Mouse (Mus musculus): ENCODE data around the gene Gm42906. TPM values are rescaled to one million over a fixed set of nuclear protein-coding genes. Genes with fewer than 3 reads are reported as not detected.

Gm42906 gene
- polyA plus RNA-seq, 1 experiment from 2014 or later = not detected

DNA sequence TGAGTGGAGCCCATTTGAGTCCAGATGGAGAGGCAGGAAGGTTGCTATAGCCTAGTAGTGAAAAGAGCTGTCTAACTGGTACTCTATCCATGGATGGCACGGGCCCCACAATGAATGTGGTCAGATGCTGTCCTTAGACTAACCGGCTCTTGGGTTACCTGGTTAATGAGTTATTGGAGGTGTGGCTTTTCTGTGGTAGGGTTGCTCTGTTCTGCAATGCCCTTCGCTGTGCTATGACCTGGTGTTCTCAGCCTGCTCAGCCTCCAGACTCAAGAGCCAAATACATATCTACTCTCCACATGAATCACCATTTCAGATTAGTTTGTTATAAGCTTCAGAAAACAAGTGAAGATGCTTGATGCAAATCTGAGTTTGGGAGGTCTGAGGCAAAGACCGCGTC lies 385.1 kb downstream of the Gm42906 start:
- H3K9ac ChIP-seq (ENCODE audit: low read depth, low read length) = no peak overlapping the region
- no peaks in the 10 kb centered on the region for H3K4me1 ChIP-seq (replicated peaks; ENCODE audit: control insufficient read depth, insufficient read depth, low read length)
- H3K27ac ChIP-seq (ENCODE audit: low read depth, low read length) = no peak overlapping the region
- H3K36me3 ChIP-seq (ENCODE audit: control insufficient read depth, insufficient read depth) = peaks cover 47% of the 10 kb centered on the region
- H3K4me3 ChIP-seq (ENCODE audit: low read depth, low read length) = no peak overlapping the region
- 69% methylated on average over 5 of the region's 5 CpGs for WGBS
- H3K4me2 ChIP-seq (replicated peaks; ENCODE audit: low read depth) = no peak overlapping the region
- no peaks in the 10 kb centered on the region for H3K27me3 ChIP-seq (replicated peaks; ENCODE audit: control insufficient read depth, insufficient read depth, low read length)
- H3K9me3 ChIP-seq (ENCODE audit: control insufficient read depth) = no peaks in the 10 kb centered on the region
- no peak for TF ChIP-seq CTCF (IDR thresholded peaks at IDR 0.05; ENCODE audit: low read depth)
- peak; percentile 70 for ATAC-seq

- Histone ChIP-seq H3K9ac (ENCODE audit: low read depth, low read length) (no peak overlapping the region), H3K4me3 (ENCODE audit: low read depth, low read length) (no peak overlapping the region), H3K4me2 (replicated peaks; ENCODE audit: low read depth) (no peak overlapping the region), H3K4me1 (replicated peaks; ENCODE audit: control insufficient read depth, insufficient read depth, low read length) (no peaks in the 10 kb centered on the region), H3K27me3 (replicated peaks; ENCODE audit: control insufficient read depth, insufficient read depth, low read length) (no peaks in the 10 kb centered on the region), H3K36me3 (ENCODE audit: control insufficient read depth, insufficient read depth) (peaks cover 27% of the 10 kb centered on the region), H3K9me3 (ENCODE audit: control insufficient read depth) (no peaks in the 10 kb centered on the region), H3K27ac (ENCODE audit: low read depth, low read length) (no peak overlapping the region)
- no peak for ATAC-seq
- 90% methylated on average over 7 of the region's 7 CpGs for WGBS
- TF ChIP-seq CTCF (IDR thresholded peaks at IDR 0.05; ENCODE audit: low read depth) = no peak
These were observed 390.1 kb downstream of the Gm42906 start for GRCm38 (mm10) chr5:151037871-151038270.

- H3K4me1 ChIP-seq (replicated peaks; ENCODE audit: control insufficient read depth, insufficient read depth, low read length) = no peaks in the 10 kb centered on the region
- TF ChIP-seq CTCF (IDR thresholded peaks at IDR 0.05; ENCODE audit: low read depth) = no peak
- H3K36me3 ChIP-seq (ENCODE audit: control insufficient read depth, insufficient read depth) = peaks cover 15% of the 10 kb centered on the region; the same call in 1 of the 2 replicates
- no peaks in the 10 kb centered on the region for H3K9me3 ChIP-seq (ENCODE audit: control insufficient read depth)
- no peak overlapping the region for H3K4me2 ChIP-seq (replicated peaks; ENCODE audit: low read depth)
- H3K27me3 ChIP-seq (replicated peaks; ENCODE audit: control insufficient read depth, insufficient read depth, low read length) = no peaks in the 10 kb centered on the region
- WGBS = 61% methylated on average over 9 of the region's 9 CpGs
- H3K27ac ChIP-seq (ENCODE audit: low read depth, low read length) = no peak overlapping the region
- no peak for ATAC-seq
- no peak overlapping the region for H3K4me3 ChIP-seq (ENCODE audit: low read depth, low read length)
- H3K9ac ChIP-seq (ENCODE audit: low read depth, low read length) = no peak overlapping the region
These were observed 393.0 kb downstream of the Gm42906 start for GRCm38 (mm10) chr5:151034715-151035512.

DNA sequence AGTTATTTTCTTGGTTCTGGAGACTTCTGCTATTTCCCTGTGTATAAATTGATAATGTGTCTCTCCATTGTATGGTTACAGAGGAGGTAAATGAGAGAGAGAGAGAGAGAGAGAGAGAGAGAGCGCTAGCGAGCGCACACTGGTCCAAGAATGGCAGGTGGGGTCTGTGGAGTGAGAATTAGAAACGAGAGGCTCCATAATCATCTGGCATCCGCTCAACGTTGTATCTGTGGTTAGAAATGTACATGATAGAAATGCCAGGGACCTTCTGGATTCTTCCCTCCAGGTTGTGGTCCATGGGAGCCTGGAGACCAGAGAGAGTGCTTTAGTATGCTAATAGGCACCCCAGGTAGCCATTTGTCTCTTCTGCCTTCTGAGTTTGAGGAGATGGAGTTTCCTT lies 399.1 kb downstream of the Gm42906 start:
- Histone ChIP-seq H3K9ac (ENCODE audit: low read depth, low read length) (no peak overlapping the region), H3K36me3 (ENCODE audit: control insufficient read depth, insufficient read depth) (no peaks in the 10 kb centered on the region), H3K4me2 (replicated peaks; ENCODE audit: low read depth) (no peak overlapping the region), H3K4me1 (replicated peaks; ENCODE audit: control insufficient read depth, insufficient read depth, low read length) (no peaks in the 10 kb centered on the region), H3K4me3 (ENCODE audit: low read depth, low read length) (no peak overlapping the region), H3K27ac (ENCODE audit: low read depth, low read length) (no peak overlapping the region), H3K27me3 (replicated peaks; ENCODE audit: control insufficient read depth, insufficient read depth, low read length) (no peaks in the 10 kb centered on the region), H3K9me3 (ENCODE audit: control insufficient read depth) (no peaks in the 10 kb centered on the region)
- TF ChIP-seq CTCF (IDR thresholded peaks at IDR 0.05; ENCODE audit: low read depth) = no peak
- ATAC-seq = no peak
- WGBS = 70% methylated on average over 6 of the region's 6 CpGs

GRCm38 (mm10) chr5:151027171-151027570 lies 400.8 kb downstream of the Gm42906 start:
- H3K36me3 ChIP-seq (ENCODE audit: control insufficient read depth, insufficient read depth) = no peaks in the 10 kb centered on the region
- WGBS = 77% methylated on average over 7 of the region's 7 CpGs
- no peak overlapping the region for H3K4me2 ChIP-seq (replicated peaks; ENCODE audit: low read depth)
- H3K27ac ChIP-seq (ENCODE audit: low read depth, low read length) = no peak overlapping the region
- H3K9ac ChIP-seq (ENCODE audit: low read depth, low read length) = no peak overlapping the region
- H3K27me3 ChIP-seq (replicated peaks; ENCODE audit: control insufficient read depth, insufficient read depth, low read length) = no peaks in the 10 kb centered on the region
- no peak for TF ChIP-seq CTCF (IDR thresholded peaks at IDR 0.05; ENCODE audit: low read depth)
- ATAC-seq = no peak
- H3K4me1 ChIP-seq (replicated peaks; ENCODE audit: control insufficient read depth, insufficient read depth, low read length) = no peaks in the 10 kb centered on the region
- H3K4me3 ChIP-seq (ENCODE audit: low read depth, low read length) = no peak overlapping the region
- H3K9me3 ChIP-seq (ENCODE audit: control insufficient read depth) = no peaks in the 10 kb centered on the region

DNA sequence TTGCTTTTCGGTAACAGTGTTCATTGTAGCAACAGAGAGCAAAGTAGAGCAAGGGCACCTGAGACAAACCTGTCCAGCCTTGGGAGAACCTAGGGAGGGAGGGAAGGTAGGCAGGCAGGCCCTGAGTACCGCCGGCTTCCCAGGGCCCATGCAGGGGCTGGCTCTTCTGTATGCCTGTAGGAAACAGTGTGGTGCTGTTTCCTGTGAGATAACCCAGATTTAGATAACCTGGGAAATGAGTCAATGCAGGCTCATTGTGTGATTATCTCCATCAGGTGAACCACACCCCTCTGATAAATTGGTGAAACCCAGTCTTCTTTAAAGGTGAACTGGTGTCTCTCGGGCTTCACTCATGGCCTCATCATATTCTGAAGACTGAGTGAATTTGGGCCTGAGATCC lies 401.9 kb downstream of the Gm42906 start:
- no peak for ATAC-seq

More for the DNA sequence above, 401.9 kb downstream of the Gm42906 start:
- Histone ChIP-seq H3K27me3 (replicated peaks; ENCODE audit: control insufficient read depth, insufficient read depth, low read length) (no peaks in the 10 kb centered on the region), H3K27ac (ENCODE audit: low read depth, low read length) (no peak overlapping the region), H3K4me2 (replicated peaks; ENCODE audit: low read depth) (no peak overlapping the region), H3K4me3 (ENCODE audit: low read depth, low read length) (no peak overlapping the region), H3K9ac (ENCODE audit: low read depth, low read length) (no peak overlapping the region), H3K9me3 (ENCODE audit: control insufficient read depth) (no peaks in the 10 kb centered on the region), H3K36me3 (ENCODE audit: control insufficient read depth, insufficient read depth) (no peaks in the 10 kb centered on the region), H3K4me1 (replicated peaks; ENCODE audit: control insufficient read depth, insufficient read depth, low read length) (no peaks in the 10 kb centered on the region)
- WGBS = 53% methylated on average over 4 of the region's 4 CpGs
- TF ChIP-seq CTCF (IDR thresholded peaks at IDR 0.05; ENCODE audit: low read depth) = no peak
